Mouse (Mus musculus) G1E (cell line): ENCODE data around the gene Slc4a4.

Experiments used
- CTCF ChIP-seq: IDR thresholded peaks from 2 replicates; pipeline ENCODE4 v1.5.1; 2012; ENCODE audit warnings: low read depth, low read length, inconsistent platforms, mixed read lengths
- GATA1 ChIP-seq: IDR thresholded peaks from 2 replicates; pipeline ENCODE4 v1.6.1; 2012; ENCODE audit warnings: borderline replicate concordance, low read length, inconsistent platforms, mixed read lengths
- POLR2AphosphoS5 ChIP-seq: IDR thresholded peaks from 2 replicates; pipeline ENCODE4 v1.6.1; 2012; ENCODE audit warnings: low read depth, low read length, inconsistent platforms; ENCODE audit not compliant: insufficient replicate concordance
- TAL1 ChIP-seq: conservative IDR thresholded peaks from 2 replicates; pipeline ENCODE4 v1.6.1; 2012; ENCODE audit warnings: low read depth, low read length, inconsistent platforms, mixed read lengths

- no peak for TF ChIP-seq CTCF
- no peak for TF ChIP-seq TAL1
- TF ChIP-seq GATA1: no peak
- no peak for TF ChIP-seq POLR2AphosphoS5
Observed at GRCm38 (mm10) chr5:88973130-88973529, 86.5 kb downstream of the Slc4a4 start.
